Mouse (Mus musculus) stomach, embryonic 15.5 days (tissue): ENCODE data around the gene Casp1. TPM values are rescaled to one million over a fixed set of nuclear protein-coding genes. Genes with fewer than 3 reads are reported as not detected.

Source experiments
- ATAC-seq: fragments of 200-750 bp; cut with Nextera tagmentation; 2 replicates; pipeline ENCODE4 v1.8.0; 2017; ENCODE audit warnings: low read depth, moderate number of reproducible peaks, moderate TSS enrichment; ENCODE audit not compliant: insufficient read depth, low FRiP score
- H3K27ac ChIP-seq: fragments of 300-500 bp; sonication (generic); 2 replicates; pipeline ENCODE4 v1.5.1; 2015; ENCODE audit warnings: mild to moderate bottlenecking, inconsistent platforms
- H3K27me3 ChIP-seq: fragments of 300-500 bp; sonication (generic); replicated peaks from 2 replicates; pipeline ENCODE4 v1.6.1; 2015; ENCODE audit warnings: inconsistent platforms
- H3K36me3 ChIP-seq: fragments of 300-500 bp; sonication (generic); 2 replicates; pipeline ENCODE4 v1.6.1; 2015; ENCODE audit warnings: inconsistent platforms
- H3K4me1 ChIP-seq: fragments of 300-500 bp; sonication (generic); 2 replicates; pipeline ENCODE4 v1.6.1; 2015; ENCODE audit warnings: inconsistent platforms
- H3K4me2 ChIP-seq: fragments of 300-500 bp; sonication (generic); 2 replicates; pipeline ENCODE4 v1.6.1; 2015; ENCODE audit warnings: mild to moderate bottlenecking, inconsistent platforms
- H3K4me3 ChIP-seq: fragments of 300-500 bp; sonication (generic); replicated peaks from 2 replicates; pipeline ENCODE4 v1.5.1; 2015; ENCODE audit warnings: inconsistent platforms
- H3K9ac ChIP-seq: fragments of 300-500 bp; sonication (generic); 2 replicates; pipeline ENCODE4 v1.6.1; 2015; ENCODE audit warnings: inconsistent platforms
- H3K9me3 ChIP-seq: fragments of 300-500 bp; sonication (generic); 2 replicates; pipeline ENCODE4 v1.6.1; 2016; ENCODE audit warnings: inconsistent platforms
- whole genome bisulfite sequencing: fragments of 180-500 bp; shearing (Covaris S2); methylation state at CpG from one replicate; pipeline ENCODE4 v1.1.7; 2015; 5-methylcytosine and 5-hydroxymethylcytosine counted together
- polyA plus RNA-seq: library from polyadenylated mRNA; unstranded; fragments of >200 nt; fragmentation: Nextera tagmentation; extraction: Ambion mirVana; gene quantifications from 2 replicates; pipeline ENCODE4 v1.2.1, GENCODE M21; 2015

Gene Casp1
- polyA plus RNA-seq = 2.7 and 2.8 TPM in 2 replicates

GRCm38 (mm10) chr9:5298329-5299131 is at the start of gene Casp1:
TSS of gene Casp1 (plus strand) at chr9:5298517.
- no peak within 1 kb of the TSS for H3K4me2 ChIP-seq
- no peak within 1 kb of the TSS for H3K4me3 ChIP-seq
- no peaks in the 10 kb centered on the region for H3K9me3 ChIP-seq
- H3K27ac ChIP-seq = no peak within 1 kb of the TSS
- H3K9ac ChIP-seq = no peak within 1 kb of the TSS
- no peaks in the 10 kb centered on the region for H3K36me3 ChIP-seq
- no peaks in the 10 kb centered on the region for H3K4me1 ChIP-seq
- no peak for ATAC-seq
- no peaks in the 10 kb centered on the region for H3K27me3 ChIP-seq
- 74% methylated on average over 11 of the region's 11 CpGs for WGBS

- no peak overlapping the region for H3K27ac ChIP-seq
- no peaks in the 10 kb centered on the region for H3K36me3 ChIP-seq
- 68% methylated on average over 2 of the region's 2 CpGs for WGBS
Measured at GRCm38 (mm10) chr9:5263951-5264475, 34.3 kb upstream of the Casp1 start.

DNA sequence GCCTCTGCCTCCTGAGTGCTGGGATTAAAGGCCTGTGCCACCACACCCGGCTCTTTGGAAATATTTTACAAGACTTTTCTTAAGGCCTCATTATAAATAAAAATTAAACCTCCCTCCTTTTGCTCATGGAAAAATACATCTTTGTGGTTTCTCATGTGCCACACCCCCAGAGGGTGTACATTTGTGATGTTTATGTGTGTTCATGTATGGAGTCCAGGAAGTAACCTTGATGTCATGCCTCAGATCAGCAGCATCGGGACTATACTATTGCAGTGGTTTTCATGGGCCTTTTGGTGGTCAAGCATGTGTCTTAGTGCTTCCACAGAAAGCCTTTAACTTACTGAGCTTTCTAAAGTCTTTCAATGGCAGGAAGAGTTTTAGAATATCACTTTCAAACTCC is 28.0 kb upstream of the Casp1 start:
- Histone ChIP-seq H3K27ac (no peak overlapping the region), H3K9ac (no peak overlapping the region), H3K36me3 (no peaks in the 10 kb centered on the region), H3K4me3 (no peak overlapping the region), H3K4me2 (no peak overlapping the region), H3K4me1 (no peaks in the 10 kb centered on the region), H3K9me3 (no peaks in the 10 kb centered on the region), H3K27me3 (no peaks in the 10 kb centered on the region)
- no peak for ATAC-seq
- WGBS = 94% methylated on average over 2 of the region's 2 CpGs

More at GRCm38 (mm10) chr9:5263951-5264475, 34.3 kb upstream of the Casp1 start:
- no peak overlapping the region for H3K4me3 ChIP-seq
- no peak overlapping the region for H3K4me2 ChIP-seq
- no peak overlapping the region for H3K9ac ChIP-seq
- ATAC-seq = no peak
- H3K27me3 ChIP-seq = no peaks in the 10 kb centered on the region
- no peaks in the 10 kb centered on the region for H3K4me1 ChIP-seq
- H3K9me3 ChIP-seq = no peaks in the 10 kb centered on the region

DNA sequence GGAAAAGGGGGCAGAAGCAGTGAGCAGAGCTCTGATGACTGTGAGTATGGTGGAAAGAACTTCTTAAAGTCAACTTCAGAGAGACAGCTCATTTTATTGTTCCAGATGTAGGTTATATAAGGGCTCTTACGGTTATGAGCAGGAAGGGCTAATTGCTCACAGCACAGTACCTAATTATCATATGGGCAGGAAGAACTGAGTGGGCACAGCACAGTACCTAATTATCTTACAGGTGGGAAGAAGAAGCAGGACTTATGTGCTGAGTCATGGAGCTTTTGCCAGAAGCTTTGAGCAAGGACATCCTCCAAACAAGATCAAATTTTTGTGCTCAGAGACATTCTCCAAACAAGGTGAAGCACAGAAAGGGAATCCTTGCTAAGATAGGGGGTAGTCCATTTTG is 27.4 kb upstream of the Casp1 start:
- Histone ChIP-seq H3K27ac (no peak overlapping the region), H3K4me3 (no peak overlapping the region), H3K36me3 (no peaks in the 10 kb centered on the region), H3K4me2 (no peak overlapping the region), H3K9ac (no peak overlapping the region), H3K4me1 (no peaks in the 10 kb centered on the region), H3K9me3 (no peaks in the 10 kb centered on the region), H3K27me3 (no peaks in the 10 kb centered on the region)
- no peak for ATAC-seq
- 74% methylated on average over 1 of the region's 1 CpGs for WGBS

GRCm38 (mm10) chr9:5271334-5271845 is 26.9 kb upstream of the Casp1 start:
- Histone ChIP-seq H3K9ac (no peak overlapping the region), H3K36me3 (no peaks in the 10 kb centered on the region), H3K9me3 (no peaks in the 10 kb centered on the region), H3K4me2 (no peak overlapping the region), H3K27me3 (no peaks in the 10 kb centered on the region), H3K4me3 (no peak overlapping the region), H3K4me1 (no peaks in the 10 kb centered on the region), H3K27ac (no peak overlapping the region)
- WGBS = 59% methylated on average over 6 of the region's 6 CpGs
- ATAC-seq = no peak

GRCm38 (mm10) chr9:5286071-5286470 is 12.2 kb upstream of the Casp1 start:
- Histone ChIP-seq H3K4me3 (no peak overlapping the region), H3K9me3 (no peaks in the 10 kb centered on the region), H3K4me2 (no peak overlapping the region), H3K4me1 (no peaks in the 10 kb centered on the region), H3K27ac (no peak overlapping the region), H3K36me3 (no peaks in the 10 kb centered on the region), H3K9ac (no peak overlapping the region), H3K27me3 (no peaks in the 10 kb centered on the region)
- 42% methylated on average over 2 of the region's 2 CpGs for WGBS
- ATAC-seq = no peak

DNA sequence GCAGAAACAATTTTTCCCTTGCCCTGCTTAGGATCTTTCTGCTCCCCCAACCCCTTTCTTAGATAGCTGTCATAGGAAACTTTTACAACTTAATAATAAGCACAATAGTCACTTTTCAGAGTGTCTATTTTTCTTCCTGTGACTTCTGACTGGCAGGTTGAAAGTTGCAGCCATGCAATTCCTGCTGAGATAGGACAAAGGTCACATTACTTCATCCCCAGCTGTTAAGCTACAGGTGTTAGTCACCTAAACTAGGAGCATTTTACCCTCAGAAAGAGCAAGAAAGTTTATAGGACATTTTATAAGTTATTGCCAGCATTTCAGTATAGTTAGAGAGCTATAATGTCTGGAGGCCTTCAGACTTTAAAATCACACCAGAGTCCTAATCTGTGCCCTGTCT is 11.7 kb upstream of the Casp1 start:
- no peak overlapping the region for H3K4me3 ChIP-seq
- H3K27me3 ChIP-seq = no peaks in the 10 kb centered on the region
- H3K9ac ChIP-seq = no peak overlapping the region
- H3K9me3 ChIP-seq = no peaks in the 10 kb centered on the region
- H3K36me3 ChIP-seq = no peaks in the 10 kb centered on the region
- ATAC-seq = no peak
- no peaks in the 10 kb centered on the region for H3K4me1 ChIP-seq
- H3K27ac ChIP-seq = no peak overlapping the region
- H3K4me2 ChIP-seq = no peak overlapping the region

DNA sequence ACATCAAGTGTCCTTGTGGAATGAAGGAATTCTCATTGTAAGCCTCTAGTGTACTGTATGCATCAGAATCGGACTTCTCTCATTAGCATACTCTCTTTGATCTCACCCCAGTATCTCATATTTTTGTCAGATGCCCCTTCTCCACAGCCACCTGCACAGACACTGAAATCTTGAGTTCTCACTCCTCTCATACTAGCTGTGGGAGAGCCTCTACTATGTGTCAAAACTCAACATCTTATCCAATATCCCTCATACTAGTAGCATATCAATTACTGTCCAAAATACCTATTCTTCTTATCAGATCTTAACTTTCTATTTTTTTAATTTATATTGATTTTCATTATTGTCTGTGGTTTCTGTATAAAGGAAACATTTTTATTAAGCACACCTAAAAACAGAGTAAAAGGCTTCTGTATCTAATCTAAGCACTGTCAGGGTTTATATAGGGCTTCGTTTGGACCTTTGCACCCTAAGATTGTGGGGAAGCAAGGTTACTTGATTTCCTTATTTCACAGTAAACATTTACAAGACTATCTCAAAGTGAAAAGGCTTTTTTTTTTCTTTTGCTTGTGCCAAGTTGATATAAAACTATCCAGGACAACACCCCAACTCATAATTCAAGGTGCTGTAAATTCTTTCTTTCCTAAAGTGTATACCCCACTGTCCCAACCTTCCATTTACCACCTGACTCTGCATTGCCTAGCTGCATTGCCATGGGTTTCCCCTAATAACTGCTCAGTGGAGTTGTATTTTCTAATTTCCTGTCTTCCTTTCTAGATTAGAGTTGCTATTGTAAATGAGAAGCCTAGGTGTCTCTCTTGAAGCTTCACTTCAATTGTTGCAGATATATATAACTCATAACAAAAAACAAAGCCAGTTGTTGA is 1.7 kb upstream of the Casp1 start:
- H3K9me3 ChIP-seq = no peaks in the 10 kb centered on the region
- ATAC-seq = no peak
- H3K27me3 ChIP-seq = no peaks in the 10 kb centered on the region

DNA sequence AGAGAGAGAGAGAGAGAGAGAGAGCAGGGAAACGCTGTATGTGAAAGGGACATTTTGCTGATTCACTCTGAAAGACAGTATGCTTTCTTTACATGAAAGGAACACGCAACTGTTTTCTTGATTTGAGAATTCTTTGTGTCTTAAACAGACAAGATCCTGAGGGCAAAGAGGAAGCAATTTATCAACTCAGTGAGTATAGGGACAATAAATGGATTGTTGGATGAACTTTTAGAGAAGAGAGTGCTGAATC is 740 bp downstream of the Casp1 start:
- Histone ChIP-seq H3K4me3 (no peak overlapping the region), H3K27ac (no peak overlapping the region), H3K4me1 (no peaks in the 10 kb centered on the region), H3K9me3 (no peaks in the 10 kb centered on the region), H3K27me3 (no peaks in the 10 kb centered on the region), H3K9ac (no peak overlapping the region), H3K36me3 (no peaks in the 10 kb centered on the region), H3K4me2 (no peak overlapping the region)
- no peak for ATAC-seq
- 63% methylated on average over 2 of the region's 2 CpGs for WGBS

More for the DNA sequence above, 1.7 kb upstream of the Casp1 start:
- no peaks in the 10 kb centered on the region for H3K36me3 ChIP-seq
- no peak overlapping the region for H3K4me2 ChIP-seq
- H3K9ac ChIP-seq = no peak overlapping the region
- WGBS = 61% methylated on average over 2 of the region's 2 CpGs
- no peak overlapping the region for H3K27ac ChIP-seq
- no peaks in the 10 kb centered on the region for H3K4me1 ChIP-seq
- no peak overlapping the region for H3K4me3 ChIP-seq

GRCm38 (mm10) chr9:5308561-5308960 is 10.2 kb downstream of the Casp1 start, which contains the start of gene Casp4:
TSS of gene Casp4 (plus strand) at chr9:5308828.
- no peak for ATAC-seq
- H3K36me3 ChIP-seq = no peaks in the 10 kb centered on the region
- peak within 1 kb of the TSS; percentile 36; the same call in 1 of the 2 replicates for H3K4me2 ChIP-seq
- no peaks in the 10 kb centered on the region for H3K4me1 ChIP-seq
- peak within 1 kb of the TSS; percentile 19; the same call in 1 of the 2 replicates for H3K4me3 ChIP-seq
- H3K9ac ChIP-seq = no peak within 1 kb of the TSS
- 57% methylated on average over 5 of the region's 5 CpGs for WGBS
- H3K9me3 ChIP-seq = no peaks in the 10 kb centered on the region
- H3K27ac ChIP-seq = no peak within 1 kb of the TSS
- H3K27me3 ChIP-seq = no peaks in the 10 kb centered on the region

DNA sequence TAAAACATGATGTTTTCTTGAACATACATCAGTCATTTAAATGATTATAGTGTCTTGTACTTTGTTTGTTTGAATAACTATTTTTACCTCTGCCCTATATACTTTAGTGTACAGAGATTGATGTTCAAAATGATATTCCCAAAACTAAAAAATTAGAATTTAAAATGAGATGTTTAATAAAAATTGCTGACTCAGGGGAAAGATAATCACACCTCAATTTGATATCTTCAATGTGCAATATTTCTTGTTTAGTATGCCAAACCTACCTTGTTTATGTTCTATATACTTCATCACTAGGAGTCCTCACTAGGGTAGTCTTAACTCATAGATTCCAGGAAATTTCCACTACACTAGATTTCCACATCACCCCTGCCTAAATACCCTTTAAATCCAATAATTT is 11.8 kb downstream of the Casp1 start:
- Histone ChIP-seq H3K4me2 (no peak overlapping the region), H3K9ac (no peak overlapping the region)
- ATAC-seq = no peak

GRCm38 (mm10) chr9:5311435-5311834 is 13.1 kb downstream of the Casp1 start:
- Histone ChIP-seq H3K27me3 (no peaks in the 10 kb centered on the region), H3K9me3 (no peaks in the 10 kb centered on the region), H3K4me3 (no peak overlapping the region), H3K4me2 (no peak overlapping the region), H3K27ac (no peak overlapping the region), H3K4me1 (no peaks in the 10 kb centered on the region), H3K9ac (no peak overlapping the region), H3K36me3 (no peaks in the 10 kb centered on the region)
- no peak for ATAC-seq
- WGBS = 75% methylated on average over 4 of the region's 4 CpGs

More for the DNA sequence above, 11.8 kb downstream of the Casp1 start:
- Histone ChIP-seq H3K27ac (no peak overlapping the region), H3K4me3 (no peak overlapping the region), H3K4me1 (no peaks in the 10 kb centered on the region), H3K27me3 (no peaks in the 10 kb centered on the region), H3K36me3 (no peaks in the 10 kb centered on the region), H3K9me3 (no peaks in the 10 kb centered on the region)
